Mouse (Mus musculus) testis, adult 2 months (tissue): Measurements from ENCODE around the gene Kcnj15.

Experiments
- CTCF ChIP-seq: fragments of 200-500 bp; IDR thresholded peaks from 2 replicates; pipeline ENCODE4 v1.5.1; 2012; ENCODE audit warnings: low read depth, mild to moderate bottlenecking, inconsistent platforms, low read length, moderate library complexity; ENCODE audit not compliant: control insufficient read depth, insufficient read depth, insufficient replicate concordance
- POLR2A ChIP-seq: fragments of 200-500 bp; IDR thresholded peaks from 2 replicates; pipeline ENCODE4 v1.6.1; 2012; ENCODE audit warnings: low read depth, mild to moderate bottlenecking, inconsistent platforms, low read length, moderate library complexity; ENCODE audit not compliant: control insufficient read depth

DNA sequence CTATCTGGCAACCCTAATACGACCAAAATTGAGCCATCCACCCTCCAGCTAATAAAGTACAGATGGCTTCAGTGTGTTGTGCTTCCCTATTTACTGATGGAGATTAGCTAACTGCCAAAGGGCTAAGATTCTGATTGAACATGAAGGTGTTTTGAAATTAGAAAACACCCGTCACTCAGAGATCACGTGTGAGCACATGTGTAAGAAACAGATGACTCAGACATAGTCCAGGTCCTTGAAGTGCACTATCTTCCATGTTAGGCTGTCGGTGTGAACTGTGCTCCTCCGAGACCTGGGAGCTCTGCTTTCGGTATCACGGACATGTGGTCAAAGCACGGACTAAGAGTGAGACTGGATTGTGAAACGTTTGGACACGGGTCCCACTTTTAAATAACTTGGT lies 26.0 kb downstream of the Kcnj15 start:
- no peak for TF ChIP-seq CTCF
- no peak for TF ChIP-seq POLR2A
